Mouse (Mus musculus) thymus, postnatal 4 days (tissue): ENCODE measurements around the gene Bad.
"Not testable (repeated sequence)": the region's sequence is repeated elsewhere in the genome, so short reads cannot be mapped to it uniquely, and the experiment has no call there.

Source experiments
- DNase-seq: peaks from one replicate; pipeline ENCODE4 v3.0.0; 2021

Bad gene

DNA sequence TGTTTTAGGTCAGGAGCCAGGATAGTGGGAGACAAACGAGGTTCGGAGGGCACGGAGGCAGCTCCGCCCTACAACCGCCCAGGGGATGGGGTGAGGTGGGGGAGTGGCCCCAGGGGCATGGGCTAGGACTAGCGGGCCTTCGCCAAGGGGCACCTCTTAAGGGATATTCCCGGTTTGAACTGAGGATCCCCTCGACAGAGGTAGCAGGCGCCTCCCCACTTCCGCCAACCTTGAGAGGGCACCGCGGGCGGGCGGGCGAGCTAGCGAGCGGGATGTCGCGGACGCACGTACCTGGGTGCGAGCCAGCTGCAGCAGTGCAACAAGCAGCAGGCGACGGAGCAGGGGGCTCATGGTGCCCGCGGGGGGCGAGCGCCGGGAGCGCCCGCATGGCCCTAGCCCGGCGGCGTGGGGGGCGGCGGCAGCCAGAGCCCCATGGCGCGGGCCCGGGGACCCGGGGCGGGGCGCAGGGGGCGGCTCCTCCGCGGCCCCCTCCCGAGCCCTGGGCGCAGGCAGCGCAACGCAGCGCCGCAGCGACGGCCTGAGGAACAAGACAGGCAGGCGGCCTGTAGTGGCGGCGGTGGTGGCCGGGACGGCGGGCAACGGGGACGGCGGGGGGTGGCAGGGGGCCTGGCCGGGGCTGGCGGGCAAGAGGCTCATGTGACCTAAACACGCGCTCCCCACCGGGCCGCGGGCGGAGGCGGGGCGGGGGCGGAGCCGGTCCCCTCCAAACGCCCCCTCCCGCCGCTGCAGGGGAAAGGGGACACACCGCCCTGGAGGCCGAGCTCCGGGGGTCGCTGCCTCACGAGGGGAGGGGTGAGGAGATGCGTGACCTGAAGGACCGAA, 45.6 kb downstream of the Bad start, which contains the start of gene Vegfb:
Vegfb (minus strand) TSS at position 591 of the 843 bp plus-strand sequence.
- peak; percentile 83 for DNase-seq

GRCm38 (mm10) chr19:6987904-6988285, 46.2 kb downstream of the Bad start:
- DNase-seq = no peak

DNA sequence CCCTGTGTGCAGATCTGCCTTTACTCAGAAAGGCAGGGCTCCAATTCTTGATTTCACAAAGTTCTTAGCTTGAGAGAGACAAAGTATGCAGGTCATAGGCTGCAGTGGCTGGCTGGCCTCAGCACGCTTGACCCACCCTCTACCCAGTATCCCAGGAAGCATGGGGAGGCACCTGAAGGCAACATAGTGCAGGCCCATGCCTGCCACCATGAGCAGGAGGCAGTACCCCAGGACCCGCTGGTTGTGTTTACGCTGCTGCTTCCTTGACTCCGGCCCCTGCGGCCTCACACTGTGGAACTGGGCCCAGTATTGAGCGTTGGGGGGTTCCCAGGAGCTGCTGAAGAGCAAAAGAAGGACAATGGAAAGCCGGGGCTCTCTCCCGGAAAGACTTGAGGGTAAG, 47.6 kb downstream of the Bad start:
- DNase-seq = no peak

DNA sequence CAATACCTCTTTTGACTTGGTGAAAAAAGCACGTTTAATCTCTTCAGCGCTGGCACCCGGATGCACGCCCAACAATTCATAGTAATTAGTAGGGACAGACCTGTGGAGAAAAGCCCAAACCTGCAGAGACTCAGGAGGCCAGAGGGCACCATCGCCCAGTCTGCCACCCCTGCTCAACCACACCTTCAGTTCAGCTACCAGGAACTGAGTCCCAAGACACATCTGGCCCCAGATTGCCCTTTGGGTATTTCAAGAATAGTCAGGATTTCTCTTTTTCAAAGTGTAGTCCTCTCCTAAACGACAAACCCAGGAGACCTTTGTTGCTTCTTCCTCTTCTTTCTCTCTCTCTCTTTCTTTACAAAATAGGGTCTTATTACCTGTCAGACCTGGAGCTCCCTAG, 49.1 kb downstream of the Bad start:
- no peak for DNase-seq

GRCm38 (mm10) chr19:6991166-6991565, 49.5 kb downstream of the Bad start:
- DNase-seq = not testable (repeated sequence)

DNA sequence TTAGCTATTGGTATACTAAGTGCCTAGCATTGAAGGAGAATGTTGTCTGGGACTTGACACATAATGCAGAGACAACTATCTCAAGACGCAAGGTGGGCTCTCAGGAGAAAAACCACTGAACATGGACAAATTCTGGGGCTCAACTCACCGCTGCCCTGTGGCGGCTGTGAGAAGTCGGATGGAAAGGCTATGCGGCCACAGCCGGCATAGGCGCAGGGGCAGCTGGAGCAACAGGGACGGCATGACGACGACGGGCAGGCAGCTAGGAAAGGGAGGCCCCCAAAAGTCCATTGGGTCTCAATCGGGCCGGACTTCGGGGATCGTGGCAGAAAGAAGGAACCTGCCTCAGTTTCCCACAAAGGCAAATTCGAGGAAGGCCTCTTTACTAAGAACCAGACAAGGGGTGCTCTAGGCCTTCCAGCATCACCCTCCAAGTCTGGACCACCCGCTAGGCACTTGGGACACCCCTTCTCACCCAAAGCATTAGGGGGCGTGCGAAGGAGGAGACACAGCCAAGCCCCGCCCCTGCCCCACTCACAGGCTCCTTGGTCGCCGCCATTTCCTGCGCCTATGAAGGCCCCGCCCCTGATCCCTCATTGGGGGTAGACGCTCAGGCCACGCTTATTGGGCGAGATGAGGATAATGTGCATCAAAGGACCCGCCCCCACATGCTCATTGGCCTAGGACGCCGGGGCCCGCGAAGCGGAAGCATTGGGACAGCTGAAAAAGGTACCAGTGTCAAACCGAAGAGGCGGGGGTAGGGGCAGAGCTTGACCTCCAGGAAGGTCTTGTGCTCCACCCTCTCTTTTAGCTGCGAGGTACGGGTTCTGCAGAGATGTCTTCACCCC, 50.6 kb downstream of the Bad start, which contains the start of gene Dnajc4:
Dnajc4 (minus strand) TSS at position 562 of the 848 bp plus-strand sequence.
- peak; percentile 99 for DNase-seq

- DNase-seq = no peak
These were observed 51.5 kb downstream of the Bad start for GRCm38 (mm10) chr19:6993011-6993770.

GRCm38 (mm10) chr19:6994002-6994401, 52.3 kb downstream of the Bad start:
- no peak for DNase-seq

DNA sequence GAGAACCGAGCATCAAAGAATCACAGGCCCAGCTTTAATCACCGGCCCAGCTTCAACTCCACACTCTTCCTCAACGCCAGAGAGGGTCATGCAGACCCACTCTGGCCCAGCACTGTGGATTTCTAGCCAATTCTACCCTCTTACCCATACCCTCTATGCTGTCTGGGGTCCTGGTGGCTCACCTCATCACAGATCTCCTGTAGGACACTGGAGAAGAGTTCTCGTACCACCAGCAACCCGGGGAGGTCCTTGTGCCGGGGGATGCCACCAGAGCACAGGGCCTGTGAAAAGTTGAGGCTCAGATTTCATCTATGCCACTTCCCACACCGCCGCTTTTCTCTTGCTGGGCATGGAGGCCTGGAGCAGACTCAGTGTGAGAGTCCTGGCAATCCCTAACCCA, 52.8 kb downstream of the Bad start:
- DNase-seq = no peak

GRCm38 (mm10) chr19:6995255-6995991, 53.8 kb downstream of the Bad start:
- no peak for DNase-seq

DNA sequence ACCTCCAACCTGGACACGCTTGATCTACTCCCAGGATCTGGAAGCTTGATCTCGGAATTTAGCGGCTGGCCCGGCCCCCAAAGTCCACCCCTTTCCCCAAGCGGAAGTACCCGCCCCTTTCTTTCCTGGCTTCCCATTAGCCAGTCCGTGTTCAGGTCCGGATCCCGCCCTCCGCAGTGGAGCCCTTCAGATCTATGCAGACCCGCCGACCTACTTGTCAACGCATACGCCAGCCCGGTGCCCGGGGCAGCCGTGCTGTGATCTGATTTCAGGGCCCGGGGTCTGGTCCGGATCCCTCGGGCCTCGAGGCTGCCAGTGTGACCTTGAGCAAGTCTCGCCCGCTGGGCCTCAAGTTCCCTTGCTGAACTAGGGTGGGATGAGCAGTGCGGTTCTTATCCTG, 54.3 kb downstream of the Bad start, which contains the start of the genes Nudt22 and Trpt1:
Nudt22 (minus strand) TSS at position 112 of the 400 bp plus-strand sequence.
Trpt1 (plus strand) TSS at position 126 of the 400 bp plus-strand sequence.
- DNase-seq = peak; percentile 69

DNA sequence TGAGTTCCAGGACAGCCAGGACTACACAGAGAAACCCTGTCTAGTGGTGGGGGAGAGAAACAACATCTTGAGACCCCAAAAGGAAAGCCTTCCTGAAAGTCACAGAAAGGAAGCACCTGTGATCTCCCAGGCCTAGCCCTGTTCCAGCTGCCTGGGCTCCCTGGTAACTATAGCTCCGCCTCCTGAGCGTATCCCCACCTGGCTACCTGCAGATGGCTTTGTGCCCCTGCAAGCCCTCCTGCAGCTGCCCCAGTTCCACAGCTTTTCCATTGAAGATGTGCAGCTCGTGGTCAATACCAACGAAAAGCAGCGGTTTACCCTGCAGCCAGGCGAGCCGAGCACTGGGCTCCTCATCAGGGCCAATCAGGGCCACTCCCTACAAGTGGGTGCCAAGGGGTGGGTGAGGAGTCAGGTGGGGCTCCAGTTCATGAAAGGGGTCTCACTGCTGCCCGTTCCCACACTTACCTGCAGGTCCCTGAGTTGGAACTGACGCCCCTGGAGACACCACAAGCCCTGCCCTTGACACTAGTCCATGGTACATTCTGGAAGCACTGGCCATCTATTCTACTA, 56.1 kb downstream of the Bad start:
- peak; percentile 52 for DNase-seq

GRCm38 (mm10) chr19:6999360-7000063, 57.9 kb downstream of the Bad start:
- no peak for DNase-seq
